Mouse (Mus musculus) bone marrow macrophage, adult 2 months (primary cell): ENCODE results near the gene Fopnl. TPM values are rescaled to one million over a fixed set of nuclear protein-coding genes. Genes with fewer than 3 reads are reported as not detected.

Experiments used
- H3K27ac ChIP-seq: 2 replicates; pipeline ENCODE4 v1.5.1; 2012; ENCODE audit warnings: low read depth, low read length; ENCODE audit not compliant: insufficient read depth
- H3K4me1 ChIP-seq: 2 replicates; pipeline ENCODE4 v1.6.1; 2012; ENCODE audit warnings: low read length; ENCODE audit not compliant: control insufficient read depth, insufficient read depth
- H3K4me3 ChIP-seq: 2 replicates; pipeline ENCODE4 v1.5.1; 2012; ENCODE audit warnings: mild to moderate bottlenecking, low read length, moderate library complexity; ENCODE audit not compliant: insufficient read depth
- CTCF ChIP-seq: IDR thresholded peaks from 2 replicates; pipeline ENCODE4 v1.5.1; 2012; ENCODE audit warnings: low read depth, mild to moderate bottlenecking, low read length, moderate library complexity
- POLR2A ChIP-seq: IDR thresholded peaks from 2 replicates; pipeline ENCODE4 v1.6.1; 2012; ENCODE audit warnings: mild to moderate bottlenecking, low read depth, low read length, borderline replicate concordance
- polyA plus RNA-seq: library from polyadenylated mRNA; stranded (reverse); fragments of >200 nt; gene quantifications from 2 replicates; pipeline ENCODE4 v1.2.4, GENCODE M21; 2012; ENCODE audit not compliant: missing spikeins, insufficient read depth, insufficient read length

Gene Fopnl
- polyA plus RNA-seq, 1 experiment: 52.6 TPM

DNA sequence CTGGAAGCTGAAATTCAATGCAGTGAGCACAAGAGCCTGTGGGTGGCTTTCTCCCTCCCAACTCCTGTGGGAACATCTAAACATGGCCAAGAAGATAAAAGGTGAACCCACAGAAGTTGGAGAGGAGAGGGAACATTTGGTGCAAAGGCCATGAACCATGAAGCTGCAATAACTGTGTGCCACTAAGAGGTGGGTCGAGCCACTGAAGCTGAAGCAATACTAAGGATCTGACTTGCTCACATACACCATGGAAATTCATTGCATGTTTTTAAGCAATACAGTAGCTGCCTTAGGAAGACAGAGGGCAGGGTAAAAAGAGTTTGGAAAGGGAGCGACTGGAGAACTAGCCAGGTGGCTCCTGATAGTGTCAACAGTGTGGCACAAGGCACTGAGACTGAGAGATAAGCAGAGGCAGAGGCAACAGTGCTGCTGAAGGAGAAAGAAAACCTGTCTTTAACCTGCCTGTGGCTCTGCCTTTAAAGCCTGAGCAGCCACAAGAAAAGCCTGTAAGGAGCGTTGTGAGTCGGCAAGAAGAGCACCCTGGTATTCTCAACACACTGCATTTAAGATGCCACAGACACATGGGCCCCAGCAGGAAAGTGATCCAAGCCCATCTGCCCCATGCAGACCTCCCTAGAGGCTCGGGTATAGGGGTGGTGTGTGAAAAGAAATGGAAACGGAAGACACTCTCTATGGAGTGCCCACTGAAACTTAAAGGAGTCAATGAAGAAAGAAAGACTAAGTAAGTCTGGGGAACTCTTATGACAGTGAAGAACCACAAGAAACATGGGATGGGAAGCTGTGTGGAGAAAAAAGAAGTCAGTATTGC lies 8.7 kb downstream of the Fopnl start:
- H3K4me3 ChIP-seq: no peak overlapping the region
- peaks cover 37% of the 10 kb centered on the region for H3K4me1 ChIP-seq
- TF ChIP-seq CTCF: no peak
- TF ChIP-seq POLR2A: no peak
- H3K27ac ChIP-seq: no peak overlapping the region

DNA sequence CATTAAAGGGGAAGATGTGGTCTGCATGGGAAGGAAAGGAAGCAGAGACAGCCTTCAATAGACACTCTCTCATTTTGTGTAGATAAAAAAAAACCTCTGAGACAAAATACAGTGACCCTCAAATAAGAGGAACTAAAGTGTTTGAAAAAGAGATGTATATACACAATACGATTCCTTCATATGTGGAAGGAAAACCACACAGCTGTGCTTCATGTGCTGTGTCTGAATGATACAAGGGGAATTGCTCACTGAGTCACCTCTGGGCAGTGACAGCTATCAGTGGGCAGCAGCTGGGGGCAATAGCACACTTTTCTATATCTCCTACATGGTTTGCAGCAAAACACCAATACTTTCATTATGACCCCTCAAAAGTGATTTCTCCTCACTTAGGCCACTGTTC lies 9.8 kb downstream of the Fopnl start:
- peaks cover 37% of the 10 kb centered on the region for H3K4me1 ChIP-seq
- H3K27ac ChIP-seq: peak overlapping the region; percentile 39
- H3K4me3 ChIP-seq: no peak overlapping the region
- TF ChIP-seq CTCF (no peak), POLR2A (no peak)

DNA sequence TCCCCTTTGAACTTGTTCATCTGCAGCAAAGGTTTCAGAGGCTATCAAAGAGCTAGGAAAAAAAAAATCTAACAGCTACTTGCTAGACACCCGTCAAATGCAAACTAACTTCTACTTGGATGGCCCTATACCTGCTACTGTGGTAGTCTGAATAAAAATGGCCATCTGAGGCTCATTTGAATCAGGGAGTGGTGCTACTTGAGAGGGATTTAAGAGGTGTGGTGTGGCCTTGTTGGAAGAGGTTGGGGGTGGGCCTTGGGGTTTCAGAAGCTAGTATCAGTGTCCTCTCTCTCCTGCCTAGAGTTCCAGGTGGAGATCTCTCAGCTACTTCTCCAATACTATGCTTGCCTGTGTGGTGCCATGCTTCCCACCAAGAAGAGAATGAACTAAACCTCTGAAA lies 10.8 kb downstream of the Fopnl start:
- Histone ChIP-seq H3K4me3 (no peak overlapping the region), H3K27ac (no peak overlapping the region), H3K4me1 (peaks cover 37% of the 10 kb centered on the region)
- TF ChIP-seq CTCF (no peak), POLR2A (no peak)

DNA sequence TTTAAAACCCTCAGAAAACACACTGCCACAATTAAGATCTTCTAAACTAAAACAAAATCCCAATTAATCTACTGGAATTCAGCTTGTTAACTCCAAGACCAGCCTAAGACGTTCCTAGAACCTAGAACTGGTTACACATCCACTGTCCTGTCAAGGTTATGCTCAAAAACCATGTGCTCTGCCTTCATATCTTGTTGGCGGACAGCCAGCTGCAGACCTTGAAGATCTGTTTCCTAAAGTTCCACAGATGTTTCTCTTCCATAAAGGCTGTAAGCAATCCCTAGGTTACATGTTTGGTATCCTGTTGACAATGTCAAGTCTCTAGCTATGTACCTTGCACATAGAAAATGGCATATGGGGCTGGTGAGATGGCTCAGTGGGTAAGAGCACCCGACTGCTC lies 12.4 kb downstream of the Fopnl start:
- Histone ChIP-seq H3K4me1 (peaks cover 28% of the 10 kb centered on the region), H3K27ac (no peak overlapping the region), H3K4me3 (no peak overlapping the region)
- TF ChIP-seq POLR2A: no peak
- no peak for TF ChIP-seq CTCF

DNA sequence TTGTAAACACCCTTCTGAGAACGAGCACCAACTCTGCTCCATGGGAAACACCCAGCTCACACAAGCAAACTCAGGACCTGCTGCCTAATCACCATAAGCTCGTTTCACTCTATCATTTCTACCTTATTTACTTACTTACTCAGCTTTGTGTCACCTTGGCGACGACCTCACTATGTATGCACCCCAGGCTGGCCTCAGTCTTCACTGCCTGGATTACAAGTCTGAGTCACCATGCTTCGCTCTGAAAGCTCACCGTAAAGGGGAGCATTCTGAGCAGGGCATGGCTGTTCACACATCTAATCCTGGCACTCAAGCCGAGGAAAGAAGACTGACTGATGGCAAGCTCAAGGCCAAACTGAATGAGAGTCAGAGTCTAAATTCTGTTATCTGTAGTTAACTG lies 13.5 kb downstream of the Fopnl start:
- no peak overlapping the region for H3K27ac ChIP-seq
- H3K4me3 ChIP-seq: no peak overlapping the region
- TF ChIP-seq POLR2A: no peak
- TF ChIP-seq CTCF: no peak
- peaks cover 23% of the 10 kb centered on the region for H3K4me1 ChIP-seq

GRCm38 (mm10) chr16:14303148-14303547 lies 14.1 kb downstream of the Fopnl start:
- Histone ChIP-seq H3K4me1 (peaks cover 17% of the 10 kb centered on the region), H3K27ac (no peak overlapping the region), H3K4me3 (no peak overlapping the region)
- TF ChIP-seq CTCF (no peak), POLR2A (no peak)

GRCm38 (mm10) chr16:14298461-14298860 lies 18.7 kb downstream of the Fopnl start:
- Histone ChIP-seq H3K4me1 (peaks cover 4% of the 10 kb centered on the region; the same call in 1 of the 2 replicates), H3K27ac (no peak overlapping the region), H3K4me3 (no peak overlapping the region)
- TF ChIP-seq CTCF (no peak), POLR2A (no peak)

DNA sequence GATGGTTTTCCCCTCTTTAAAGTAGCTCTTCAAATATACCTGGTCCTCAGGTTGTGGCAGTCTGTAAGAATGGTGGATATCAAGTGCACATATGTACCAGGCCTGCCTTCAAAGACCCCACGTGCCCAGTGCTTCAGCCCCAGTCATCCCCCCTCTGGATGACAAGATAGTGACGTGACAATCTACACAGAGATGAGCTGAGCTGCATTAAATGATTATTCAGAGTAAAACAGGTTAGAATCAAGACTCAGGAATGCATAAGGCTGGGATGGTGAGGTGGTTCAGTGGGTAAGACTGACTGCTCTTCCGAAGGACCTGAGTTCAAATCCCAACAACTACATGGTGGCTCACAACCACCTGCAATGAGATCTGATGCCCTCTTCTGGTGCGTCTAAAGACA lies 19.5 kb downstream of the Fopnl start:
- Histone ChIP-seq H3K4me3 (no peak overlapping the region), H3K27ac (no peak overlapping the region), H3K4me1 (peaks cover 6% of the 10 kb centered on the region)
- TF ChIP-seq CTCF: no peak
- TF ChIP-seq POLR2A: no peak

DNA sequence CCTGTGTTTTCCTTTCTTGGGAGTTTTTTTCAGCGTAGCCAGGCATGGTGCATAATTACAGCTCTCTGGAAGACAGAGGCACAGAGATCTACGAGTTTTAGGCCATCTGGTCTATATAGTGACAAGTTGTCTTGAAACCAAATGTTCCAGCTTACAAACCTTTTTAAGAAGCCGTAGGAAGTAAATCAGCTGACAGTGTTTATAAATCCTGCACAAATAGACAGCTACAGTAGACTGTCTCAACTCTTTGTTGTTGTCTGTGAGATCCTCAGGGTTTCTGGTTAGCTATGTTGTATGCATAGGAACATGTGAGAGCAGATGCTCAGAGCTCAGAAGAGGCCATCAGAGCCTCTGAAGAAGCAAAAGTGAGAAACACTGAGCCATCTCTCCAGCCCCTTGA lies 20.1 kb downstream of the Fopnl start:
- H3K4me3 ChIP-seq: no peak overlapping the region
- H3K27ac ChIP-seq: no peak overlapping the region
- peaks cover 10% of the 10 kb centered on the region for H3K4me1 ChIP-seq
- no peak for TF ChIP-seq CTCF
- no peak for TF ChIP-seq POLR2A

DNA sequence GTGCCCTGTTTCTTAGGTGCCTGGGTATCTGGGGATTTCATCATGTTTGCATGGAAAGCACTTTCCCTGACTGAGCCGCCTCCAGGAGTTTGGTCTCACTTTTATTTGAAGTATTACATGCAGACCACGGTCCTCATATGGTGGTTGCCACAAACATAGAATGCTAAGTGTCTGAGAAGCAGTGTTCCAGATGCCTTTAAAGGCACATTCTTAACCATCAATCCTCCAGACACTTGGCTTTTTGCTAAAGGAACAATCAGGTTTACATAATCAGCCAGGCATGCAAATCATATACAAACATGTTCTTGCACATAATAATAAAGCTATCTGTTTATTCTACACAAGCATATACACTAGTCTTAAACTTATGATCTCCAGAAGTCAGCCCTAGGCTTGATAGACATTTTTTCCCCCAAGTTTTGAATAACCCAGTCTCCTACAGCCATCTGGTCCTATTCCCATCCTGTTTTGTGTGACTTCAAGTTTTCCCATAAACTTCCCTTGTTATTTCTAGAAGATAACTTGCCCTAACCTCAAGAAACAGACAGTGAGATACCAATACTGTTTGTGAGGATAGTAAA lies 20.6 kb downstream of the Fopnl start:
- no peak for TF ChIP-seq POLR2A
- no peak for TF ChIP-seq CTCF
- Histone ChIP-seq H3K4me1 (peaks cover 14% of the 10 kb centered on the region), H3K27ac (no peak overlapping the region), H3K4me3 (no peak overlapping the region)

GRCm38 (mm10) chr16:14295291-14295690 lies 21.9 kb downstream of the Fopnl start:
- TF ChIP-seq POLR2A: no peak
- TF ChIP-seq CTCF: no peak

More at GRCm38 (mm10) chr16:14295291-14295690, 21.9 kb downstream of the Fopnl start:
- H3K4me3 ChIP-seq: no peak overlapping the region
- H3K27ac ChIP-seq: no peak overlapping the region
- peaks cover 15% of the 10 kb centered on the region for H3K4me1 ChIP-seq
